Mouse (Mus musculus) right cerebral cortex, postnatal 4 days (tissue): ENCODE results near the gene Hoxc13.

ENCODE experiments used
- DNase-seq: peaks from one replicate; pipeline ENCODE4 v3.0.0-alpha.2; 2022

Gene Hoxc13

DNA sequence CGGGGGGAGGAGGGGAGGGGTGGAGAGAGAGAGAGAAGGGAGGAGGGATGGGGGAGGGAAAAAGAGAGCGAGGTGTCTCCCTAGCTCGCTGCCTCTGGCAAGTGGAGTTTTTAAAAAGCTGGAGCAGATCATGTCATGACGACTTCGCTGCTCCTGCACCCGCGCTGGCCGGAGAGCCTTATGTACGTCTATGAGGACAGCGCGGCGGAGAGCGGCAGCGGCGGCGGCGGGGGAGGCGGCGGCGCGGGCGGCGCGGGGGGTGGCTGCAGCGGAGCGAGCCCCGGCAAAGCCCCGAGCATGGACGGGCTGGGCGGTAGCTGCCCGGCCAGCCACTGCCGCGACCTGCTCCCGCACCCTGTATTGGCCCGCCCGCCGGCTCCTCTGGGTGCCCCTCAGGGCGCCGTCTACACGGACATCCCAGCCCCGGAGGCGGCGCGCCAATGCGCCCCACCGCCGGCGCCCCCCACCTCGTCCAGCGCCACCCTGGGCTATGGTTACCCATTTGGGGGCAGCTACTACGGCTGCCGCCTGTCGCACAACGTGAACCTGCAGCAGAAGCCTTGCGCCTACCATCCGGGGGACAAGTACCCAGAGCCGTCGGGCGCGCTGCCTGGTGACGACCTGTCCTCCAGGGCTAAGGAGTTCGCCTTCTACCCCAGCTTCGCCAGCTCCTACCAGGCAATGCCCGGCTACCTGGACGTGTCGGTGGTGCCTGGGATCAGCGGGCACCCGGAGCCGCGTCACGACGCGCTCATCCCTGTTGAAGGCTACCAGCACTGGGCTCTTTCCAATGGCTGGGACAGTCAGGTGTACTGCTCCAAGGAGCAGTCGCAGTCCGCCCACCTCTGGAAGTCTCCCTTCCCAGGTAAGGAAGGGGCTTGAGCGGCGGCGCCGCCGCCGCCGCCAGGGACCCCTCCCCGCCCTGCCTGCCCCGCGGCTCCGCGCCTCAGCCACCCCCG is at the start of gene Hoxc13:
Gene Hoxc13, plus strand, starts transcription at position 51 of the 959 bp plus-strand sequence.
- no peak for DNase-seq

DNA sequence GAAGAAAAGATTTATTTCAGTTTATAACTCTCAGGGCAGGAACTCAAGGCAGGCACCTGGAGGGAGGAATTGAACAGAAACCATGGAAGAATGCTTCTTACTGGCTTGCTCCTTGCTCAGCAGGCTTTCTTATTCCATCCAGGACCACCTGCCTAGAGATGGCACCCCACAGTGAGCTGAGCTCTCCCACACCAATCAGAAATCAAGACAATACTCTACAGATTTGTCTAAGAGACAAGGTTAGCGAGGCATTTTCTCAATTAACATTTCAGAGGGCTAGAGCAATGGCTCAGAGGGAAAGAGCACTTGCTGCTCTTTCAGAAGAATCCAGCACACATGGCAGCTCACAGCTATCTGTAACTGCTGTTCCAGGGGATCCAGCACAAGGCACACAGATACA is 35.1 kb upstream of the Hoxc13 start:
- no peak for DNase-seq

DNA sequence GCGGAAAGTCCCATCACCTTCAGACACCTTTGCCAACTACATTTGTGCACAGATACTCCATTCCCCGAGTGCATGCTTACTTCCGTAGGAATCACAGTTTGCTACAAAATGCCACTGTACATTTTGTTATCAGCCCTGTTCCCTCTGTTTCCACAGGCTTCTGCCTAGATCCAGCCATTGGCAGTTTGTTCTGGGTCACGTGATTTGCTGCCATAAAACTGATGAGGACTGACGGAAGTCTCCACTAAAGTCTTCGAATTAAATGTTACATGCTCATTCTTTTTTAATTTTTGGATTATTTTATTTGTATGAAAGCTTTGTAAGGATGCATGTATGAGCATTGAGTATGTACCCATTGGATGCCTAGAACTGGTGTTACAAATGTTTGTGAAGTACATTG is 25.8 kb upstream of the Hoxc13 start:
- DNase-seq, result no peak

DNA sequence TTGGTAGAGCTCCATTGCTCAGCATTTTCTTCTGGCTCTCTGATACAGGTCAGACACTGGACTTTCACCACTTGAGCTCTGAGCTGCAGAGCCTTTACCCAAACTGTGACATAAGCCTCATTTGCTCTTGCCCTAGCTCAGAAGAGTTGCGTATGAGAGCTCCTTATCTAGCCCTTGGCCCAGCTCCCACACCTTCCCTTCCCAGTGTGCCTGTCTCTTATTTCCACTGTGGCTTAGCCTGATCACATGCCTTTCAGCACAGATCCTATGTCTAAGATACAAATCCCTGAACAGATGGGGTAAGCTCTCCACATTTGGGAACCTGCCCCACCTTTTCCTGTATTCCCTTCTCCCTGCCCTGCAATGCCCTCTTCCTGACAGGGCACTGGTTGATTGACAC is 16.0 kb upstream of the Hoxc13 start:
- DNase-seq, result no peak

DNA sequence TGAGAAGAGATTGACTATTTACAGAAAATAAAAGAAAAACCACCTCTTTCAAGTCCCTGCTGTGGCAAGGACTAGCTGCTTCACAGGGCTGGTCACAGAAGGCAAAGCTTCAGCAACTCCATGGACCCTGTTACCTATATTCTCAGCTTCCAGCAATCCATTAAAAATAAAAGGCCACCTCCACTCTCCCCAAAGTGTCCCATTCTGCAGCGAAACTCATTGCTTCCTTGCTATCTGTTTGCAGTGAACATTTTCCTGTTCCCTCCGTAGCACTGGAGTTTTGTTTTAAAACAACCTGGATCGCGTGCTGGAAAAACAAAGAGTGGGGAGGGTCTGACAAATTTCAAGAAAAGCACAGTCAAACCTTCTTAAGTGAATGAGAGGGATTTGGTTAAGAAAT is 11.4 kb upstream of the Hoxc13 start:
- no peak for DNase-seq

DNA sequence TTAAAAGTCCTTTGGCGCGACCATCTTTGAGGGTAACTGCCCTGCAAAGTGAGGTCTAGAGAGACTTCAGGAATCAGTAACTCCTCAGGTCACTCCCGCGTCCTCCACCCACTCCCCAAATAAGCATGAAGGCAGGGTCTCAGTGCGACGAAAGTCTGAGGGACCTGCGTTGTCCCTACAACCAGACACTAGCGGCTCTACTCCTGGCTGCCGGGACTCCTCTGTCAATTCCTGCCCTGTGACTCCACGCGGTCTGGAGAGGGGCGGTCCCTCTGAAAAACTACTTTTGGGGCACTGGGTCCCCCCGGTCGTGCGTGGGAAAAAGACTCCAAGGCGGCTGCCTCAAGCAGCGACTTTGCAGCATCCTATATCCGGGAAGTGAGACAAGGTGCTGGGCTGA is 10.9 kb upstream of the Hoxc13 start:
- no peak for DNase-seq

DNA sequence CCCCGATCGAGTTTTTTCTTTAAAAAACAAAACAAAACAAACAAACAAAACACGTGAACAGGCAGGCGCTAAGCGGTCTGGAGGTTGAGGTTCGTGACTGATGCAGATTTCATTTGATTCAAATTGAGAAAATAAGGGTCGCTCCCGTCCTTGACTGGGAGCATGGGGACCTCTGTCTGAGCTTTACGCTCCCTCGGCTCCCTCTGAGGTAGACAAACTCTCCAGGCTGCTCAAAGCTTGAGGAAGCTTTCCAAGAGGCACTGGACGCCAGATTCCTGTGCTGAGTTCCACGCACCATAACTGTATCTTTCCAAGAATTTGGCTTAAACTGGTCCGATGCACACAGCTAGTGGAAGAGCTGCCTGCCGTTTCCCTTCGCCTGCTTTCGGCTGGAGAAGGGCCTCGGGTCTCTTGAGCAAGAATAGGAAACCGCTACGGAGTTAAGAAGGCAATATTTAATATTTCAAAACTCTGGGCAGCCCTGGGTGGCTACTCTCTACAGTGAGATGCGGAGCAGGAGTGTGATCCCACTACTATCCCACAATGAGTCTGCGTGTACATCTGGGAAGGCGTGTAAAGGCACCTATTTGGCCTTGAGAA is 10.3 kb upstream of the Hoxc13 start:
- no peak for DNase-seq

DNA sequence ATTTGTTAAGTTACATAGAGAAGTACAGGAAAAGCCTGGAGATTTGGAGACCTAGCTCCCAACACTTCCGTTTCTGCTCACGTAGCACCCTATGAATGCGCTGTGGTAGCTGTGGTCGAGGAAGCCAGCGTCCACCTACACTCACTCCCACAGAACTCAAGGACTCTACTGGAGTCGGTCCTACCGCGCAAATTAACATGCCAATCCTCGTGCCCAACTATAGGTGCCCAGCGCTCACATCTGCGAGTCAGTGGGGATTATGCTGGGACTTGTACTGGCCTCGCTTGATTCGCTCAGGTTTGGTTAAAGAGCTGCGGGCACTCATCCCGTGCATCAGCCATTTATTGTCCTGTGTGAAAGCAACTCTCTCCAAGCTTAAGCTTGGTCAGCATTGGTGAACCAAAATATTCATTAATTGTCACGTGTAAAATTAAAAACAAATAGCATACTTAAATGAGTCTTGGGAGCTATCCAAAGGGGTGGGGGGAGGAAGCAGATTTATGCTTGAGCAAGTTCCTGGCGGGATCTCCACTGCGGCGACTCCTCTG is 7.8 kb upstream of the Hoxc13 start:
- DNase-seq, result no peak

DNA sequence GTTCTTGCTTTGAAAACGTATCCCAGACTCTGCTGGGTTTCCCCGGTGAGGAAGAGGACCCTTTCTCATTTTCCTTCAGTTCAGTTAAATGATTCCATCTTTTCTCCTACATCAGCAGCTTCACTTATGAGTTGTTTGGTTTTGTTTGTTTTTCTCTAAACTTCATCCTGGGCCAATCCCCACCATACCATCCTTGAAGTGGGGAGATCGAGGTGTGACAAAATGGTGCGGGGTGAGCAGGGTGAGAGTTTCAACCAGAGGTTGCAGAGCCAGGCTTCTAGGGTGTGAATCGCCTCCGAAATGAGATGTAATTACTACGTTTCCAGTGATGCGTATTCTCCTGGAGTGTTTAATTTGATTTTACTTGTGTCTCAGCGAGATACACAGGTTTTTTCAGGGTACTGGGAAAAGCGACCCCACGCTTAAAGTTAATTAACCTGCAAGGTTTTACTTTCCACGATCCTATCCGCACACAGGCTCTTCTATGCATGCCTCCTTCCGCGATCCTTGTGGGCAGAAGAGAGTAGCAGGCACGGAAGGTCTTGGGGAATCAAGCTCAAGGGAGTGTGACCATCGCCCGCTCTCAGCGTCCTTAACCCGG is 2.8 kb upstream of the Hoxc13 start:
- no peak for DNase-seq

DNA sequence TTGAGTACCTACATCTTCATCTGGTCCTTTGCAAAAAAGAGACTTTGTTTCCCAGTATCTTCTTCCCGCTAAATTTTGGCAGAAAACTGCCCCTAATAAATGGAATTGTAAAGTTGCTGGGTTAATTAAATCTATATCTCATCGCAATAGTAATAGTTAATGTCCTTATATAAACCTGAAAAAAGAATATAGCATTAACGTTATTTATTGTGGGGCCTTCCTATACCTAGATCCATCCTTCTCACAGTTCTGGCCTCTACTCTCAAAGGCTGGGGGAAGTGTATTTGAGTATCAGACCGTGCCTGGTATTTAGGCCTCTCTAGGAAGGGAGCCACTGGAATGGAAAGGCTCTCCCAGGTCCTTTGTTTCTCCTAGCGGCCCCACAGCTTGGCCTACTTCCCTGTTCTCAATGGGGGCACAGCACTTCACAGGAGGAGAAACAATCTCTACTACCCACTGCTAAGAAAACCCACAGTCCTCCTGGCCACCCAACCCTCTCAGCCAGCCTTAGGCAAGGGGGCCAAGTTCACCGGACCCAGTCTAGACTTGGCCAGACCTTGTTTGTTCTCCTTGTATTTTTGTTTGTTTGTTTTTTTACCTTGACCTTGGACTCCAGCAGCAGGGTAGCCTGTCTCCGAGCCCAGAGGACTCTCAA is 2.2 kb upstream of the Hoxc13 start:
- DNase-seq, result no peak

DNA sequence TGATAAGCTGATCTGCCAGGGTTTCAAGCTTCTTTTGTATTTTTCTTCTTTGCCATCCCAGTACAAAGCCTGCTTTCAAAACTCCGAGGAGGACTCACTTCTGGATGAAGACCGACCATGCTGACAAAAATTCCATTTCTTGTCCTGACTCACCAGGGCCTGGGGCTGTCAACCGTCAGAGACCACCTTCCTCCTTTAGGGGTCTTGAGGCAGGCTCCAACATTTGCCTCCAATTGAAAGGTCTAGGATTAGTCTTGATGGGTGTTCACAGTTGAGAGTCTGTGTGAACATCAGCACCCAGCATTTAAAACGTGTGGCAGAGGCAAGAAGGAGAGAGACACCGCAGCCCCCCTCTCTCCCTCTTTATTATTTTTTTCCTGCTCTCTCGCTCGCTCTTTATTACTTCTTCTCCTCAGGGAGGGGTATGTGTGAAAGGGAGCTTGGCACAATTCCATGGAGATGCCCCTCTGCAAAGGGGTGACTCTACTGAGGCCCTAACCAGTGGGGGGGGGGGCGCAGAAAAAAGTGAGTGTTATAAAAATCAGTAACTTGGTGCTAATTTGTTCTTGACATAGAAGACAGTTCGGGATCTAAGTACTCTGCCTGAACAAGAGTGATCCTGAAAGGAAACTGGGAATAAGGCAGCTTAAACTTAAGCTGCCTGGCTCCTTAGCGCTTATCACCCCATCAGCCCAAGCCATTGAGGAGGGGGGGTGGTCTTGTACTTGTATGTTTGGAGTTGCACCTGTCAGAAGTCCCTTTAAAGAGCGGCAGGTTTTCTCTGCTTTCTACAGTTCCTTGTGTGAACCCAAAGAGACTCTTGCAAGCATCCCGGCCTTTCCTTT is 1.3 kb upstream of the Hoxc13 start:
- DNase-seq, result no peak

DNA sequence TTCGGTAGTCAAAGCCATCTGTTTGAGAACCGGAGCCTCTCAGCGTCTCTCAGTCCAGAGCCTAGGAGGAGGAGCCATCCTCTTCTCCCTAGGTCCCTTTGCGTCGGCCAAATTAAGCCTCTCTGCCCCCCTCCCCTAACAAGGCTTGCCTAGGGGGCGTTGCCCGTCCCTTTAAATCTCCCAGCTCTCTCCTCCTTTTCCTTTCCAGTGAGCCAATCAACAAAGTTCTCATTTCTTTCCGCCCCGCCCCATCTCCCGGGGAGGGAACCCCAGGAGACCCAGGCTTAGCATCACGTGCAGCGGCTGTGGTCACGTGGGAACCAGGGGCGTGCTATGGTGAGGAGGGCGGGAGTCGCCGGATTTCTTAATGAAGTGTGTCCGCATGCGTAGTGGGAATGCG is 284 bp upstream of the Hoxc13 start:
- no peak for DNase-seq

DNA sequence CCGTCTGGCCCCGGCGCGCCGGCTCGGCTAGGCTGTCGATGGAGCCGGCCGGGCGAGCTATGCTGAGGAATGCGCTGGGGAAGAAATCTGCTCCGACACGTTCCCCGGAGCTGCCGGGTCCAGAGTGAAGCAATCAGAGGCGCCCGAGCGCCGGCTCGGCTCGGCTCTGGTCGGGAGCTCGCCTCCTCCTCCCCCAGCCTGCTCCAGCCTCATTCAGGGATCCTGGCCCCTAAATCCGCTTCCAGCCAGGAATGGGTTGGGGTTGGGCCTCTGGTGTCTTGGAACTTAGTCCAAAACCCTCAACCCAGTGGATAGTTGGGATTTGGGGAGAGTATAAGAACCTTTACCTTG is 1.1 kb downstream of the Hoxc13 start:
- DNase-seq, result no peak

DNA sequence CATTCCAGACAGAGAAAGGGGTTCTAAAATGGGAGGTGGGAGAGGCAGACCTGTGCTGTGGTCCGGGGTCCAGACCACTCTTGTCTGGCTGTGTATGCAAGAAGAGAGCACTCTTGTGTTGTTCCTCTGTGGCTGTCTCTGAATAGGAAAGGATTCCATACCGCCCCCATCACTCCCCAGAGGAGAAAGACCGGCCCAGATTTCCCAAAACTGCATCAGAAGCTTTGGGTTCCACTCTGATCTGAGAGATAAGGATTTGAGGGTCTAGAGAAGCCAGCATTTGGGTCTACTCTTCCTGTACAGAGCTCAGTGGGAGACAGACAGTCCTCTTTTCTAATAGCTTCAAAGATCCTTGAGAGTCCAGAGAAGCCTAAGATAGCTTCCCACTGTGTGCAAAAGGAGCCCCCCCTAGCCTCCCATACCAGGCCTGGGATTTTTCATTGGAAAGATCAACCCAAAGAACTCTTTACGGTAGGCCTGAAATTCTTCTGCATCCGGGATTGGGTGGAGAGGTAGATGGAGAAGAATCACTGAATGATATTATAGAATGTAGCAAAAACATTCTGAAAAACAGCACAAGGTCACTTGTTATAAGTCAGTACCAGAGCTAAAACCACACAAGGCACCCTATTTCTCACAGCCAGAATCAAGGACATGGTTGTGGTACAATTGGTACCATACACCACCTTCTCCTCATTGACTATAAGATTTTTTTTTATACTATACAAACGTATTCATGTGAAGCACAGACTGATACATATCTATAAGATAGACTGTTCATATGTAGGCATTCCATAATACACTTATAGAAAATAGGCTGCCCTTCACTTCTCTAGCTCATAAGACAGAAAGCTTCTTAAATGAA is 2.0 kb downstream of the Hoxc13 start:
- DNase-seq, result no peak

DNA sequence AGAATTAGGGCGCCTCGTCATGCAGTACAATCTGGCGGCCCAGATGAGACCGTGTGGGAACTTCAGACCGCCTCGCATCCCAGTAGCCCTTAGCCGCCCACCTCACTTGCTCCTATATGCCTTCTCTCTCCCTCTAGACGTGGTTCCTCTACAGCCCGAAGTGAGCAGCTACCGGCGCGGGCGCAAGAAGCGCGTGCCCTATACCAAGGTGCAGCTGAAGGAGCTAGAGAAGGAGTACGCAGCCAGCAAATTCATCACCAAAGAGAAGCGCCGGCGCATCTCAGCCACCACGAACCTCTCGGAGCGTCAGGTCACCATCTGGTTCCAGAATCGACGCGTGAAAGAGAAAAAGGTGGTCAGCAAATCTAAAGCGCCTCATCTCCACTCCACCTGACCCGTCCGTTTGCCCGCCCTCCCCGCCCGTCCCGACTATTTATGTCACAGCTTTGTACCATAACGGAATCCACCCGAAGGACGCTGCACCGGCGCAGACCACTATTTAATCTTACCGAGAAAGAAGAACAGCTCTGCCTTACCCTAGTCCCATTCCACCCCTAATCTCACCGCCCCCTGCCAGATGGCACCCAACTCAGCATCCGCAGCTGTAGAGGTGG is 6.2 kb downstream of the Hoxc13 start:
- no peak for DNase-seq

DNA sequence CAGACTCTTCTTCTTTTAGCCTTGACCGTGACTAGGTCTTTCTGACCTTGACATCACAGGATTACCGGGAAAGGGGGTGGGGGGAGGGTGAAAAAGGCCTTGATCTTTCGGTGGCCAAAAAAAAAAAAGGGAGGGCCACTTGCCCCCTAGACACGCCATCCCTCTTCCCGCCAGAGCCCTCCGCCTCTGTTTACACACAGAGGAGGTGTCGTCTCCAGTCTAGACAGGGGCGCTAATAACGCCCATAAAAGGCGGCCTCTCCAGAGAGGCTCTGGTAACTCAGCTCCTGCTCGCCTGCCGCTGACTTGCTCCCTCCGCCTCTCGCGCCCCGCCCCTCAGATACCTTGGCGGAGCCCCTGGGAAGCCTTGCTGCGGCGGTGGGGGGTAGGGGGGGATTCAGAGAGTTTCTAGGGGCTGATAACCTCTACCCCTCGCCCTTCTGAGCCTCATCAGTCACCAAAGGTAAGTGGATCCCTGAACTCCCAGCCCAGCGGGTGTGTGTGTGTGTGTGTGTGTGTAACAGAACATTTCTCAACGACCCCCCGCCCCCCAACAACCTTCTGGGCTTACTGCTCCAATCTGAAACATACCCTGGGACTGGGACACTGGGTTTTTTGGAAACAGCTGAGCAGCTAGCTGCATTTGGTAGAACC is 10.9 kb downstream of the Hoxc13 start:
- no peak for DNase-seq

DNA sequence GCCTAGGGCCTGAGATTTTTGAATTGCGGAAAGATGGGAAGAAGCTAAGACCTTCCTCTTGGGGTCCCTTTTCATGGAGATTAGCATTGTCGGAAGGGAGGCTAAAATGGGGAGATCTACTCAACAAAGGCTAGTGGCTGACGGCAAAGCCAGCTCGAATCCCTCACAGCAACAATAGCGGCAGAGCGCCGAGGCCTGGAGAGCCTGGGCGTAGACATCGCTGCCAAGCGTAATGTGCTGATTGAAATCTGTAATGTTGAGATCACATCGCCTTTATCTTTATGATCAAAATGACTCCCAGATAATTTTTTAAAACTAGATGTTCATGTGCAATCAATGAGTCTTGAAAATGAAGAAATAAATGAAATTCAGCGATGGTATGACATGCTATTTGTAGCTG is 13.5 kb downstream of the Hoxc13 start:
- no peak for DNase-seq

DNA sequence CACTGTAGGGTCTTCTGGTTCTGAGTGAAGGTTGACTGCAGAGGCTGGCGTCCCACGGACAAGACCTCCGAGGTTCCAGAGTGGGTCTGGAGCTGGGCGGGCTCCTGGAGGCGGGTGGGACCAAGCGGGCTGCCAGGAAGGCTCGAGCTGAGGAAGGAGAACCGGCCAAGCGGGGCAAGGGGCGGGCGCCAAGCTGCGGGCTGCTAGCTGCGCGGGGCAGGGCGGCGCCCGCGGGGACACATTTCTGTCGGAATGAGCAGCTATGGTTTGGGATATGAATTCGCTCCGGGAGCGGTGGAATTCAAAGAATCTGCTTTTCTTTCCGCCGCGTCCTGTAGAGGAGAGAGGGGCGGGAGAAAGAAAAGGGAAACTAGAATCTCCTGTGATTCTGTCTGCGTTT is 14.0 kb downstream of the Hoxc13 start:
- DNase-seq, result no peak

DNA sequence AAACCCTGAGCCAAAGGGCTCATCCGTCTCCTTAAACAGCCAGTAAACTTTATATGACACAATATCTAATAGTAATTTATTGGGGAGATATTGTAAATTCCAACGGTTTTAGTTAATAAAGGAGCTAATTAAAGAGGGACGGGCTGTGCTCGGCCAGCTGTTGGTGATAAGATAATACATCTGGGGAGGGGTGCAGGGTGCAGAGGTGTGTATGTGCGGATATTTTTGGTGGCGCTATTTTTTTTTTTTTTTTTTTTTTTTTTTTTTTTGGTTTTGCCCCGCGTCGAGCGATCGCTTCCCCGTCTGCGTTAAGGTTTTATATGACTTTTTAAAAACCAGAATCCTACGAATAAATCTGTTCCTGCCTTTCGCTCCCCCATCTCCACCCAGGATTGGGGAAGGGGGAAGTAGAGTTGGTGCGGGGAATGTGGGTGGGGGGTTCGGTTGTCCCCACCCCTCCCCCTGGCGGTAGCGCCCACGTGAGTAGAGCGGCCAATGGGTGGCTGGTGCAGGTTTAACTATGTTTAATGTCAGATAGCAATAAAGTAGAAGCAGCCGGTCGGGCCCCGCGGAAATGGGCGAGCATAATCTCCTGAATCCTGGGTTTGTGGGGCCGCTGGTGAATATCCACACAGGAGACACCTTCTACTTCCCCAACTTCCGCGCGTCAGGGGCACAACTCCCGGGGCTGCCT is 15.5 kb downstream of the Hoxc13 start, which contains the start of gene Hoxc12:
Gene Hoxc12, plus strand, starts transcription at position 479 of the 694 bp plus-strand sequence.
- DNase-seq, result no peak
